Mouse (Mus musculus) bone marrow, adult 2 months (tissue): ENCODE data around the gene Zfp579.

Source experiments
- CTCF ChIP-seq: fragments of 200-500 bp; IDR thresholded peaks from 2 replicates; pipeline ENCODE4 v1.5.1; 2011; ENCODE audit warnings: low read length, control low read depth; ENCODE audit not compliant: control insufficient read depth, insufficient read depth
- POLR2A ChIP-seq: fragments of 200-500 bp; IDR thresholded peaks from 2 replicates; pipeline ENCODE4 v1.6.1; 2011; ENCODE audit warnings: low read depth, mild to moderate bottlenecking, control low read depth, low read length, borderline replicate concordance; ENCODE audit not compliant: control insufficient read depth

- TF ChIP-seq POLR2A (no peak), CTCF (no peak)
Observed at GRCm38 (mm10) chr7:5038940-5039339, 43.0 kb upstream of the Zfp579 start.
